Mouse (Mus musculus) liver, embryonic 15.5 days (tissue): ENCODE data around the gene Lix1l. TPM values are rescaled to one million over a fixed set of nuclear protein-coding genes. Genes with fewer than 3 reads are reported as not detected.

ENCODE experiments used
- ATAC-seq: fragments of 200-750 bp; cut with Nextera tagmentation; 2 replicates; pipeline ENCODE4 v1.8.0; 2017; ENCODE audit warnings: moderate number of reproducible peaks, mild to moderate bottlenecking, moderate library complexity; ENCODE audit not compliant: insufficient read depth
- H3K27ac ChIP-seq: fragments of 300-500 bp; sonication (generic); replicated peaks from 2 replicates; pipeline ENCODE4 v1.5.1; 2015; ENCODE audit warnings: mild to moderate bottlenecking, inconsistent platforms
- H3K27me3 ChIP-seq: fragments of 300-500 bp; sonication (generic); 2 replicates; pipeline ENCODE4 v1.6.1; 2015; ENCODE audit warnings: mild to moderate bottlenecking, inconsistent platforms
- H3K36me3 ChIP-seq: fragments of 300-500 bp; sonication (generic); replicated peaks from 2 replicates; pipeline ENCODE4 v1.6.1; 2015; ENCODE audit warnings: moderate library complexity, mild to moderate bottlenecking, inconsistent platforms
- H3K4me1 ChIP-seq: fragments of 300-500 bp; sonication (generic); replicated peaks from 2 replicates; pipeline ENCODE4 v1.6.1; 2015; ENCODE audit warnings: inconsistent platforms
- H3K4me2 ChIP-seq: fragments of 300-500 bp; sonication (generic); 2 replicates; pipeline ENCODE4 v1.6.1; 2015; ENCODE audit warnings: moderate library complexity, mild to moderate bottlenecking, inconsistent platforms
- H3K4me3 ChIP-seq: fragments of 300-500 bp; sonication (generic); replicated peaks from 2 replicates; pipeline ENCODE4 v1.5.1; 2015; ENCODE audit warnings: mild to moderate bottlenecking, inconsistent platforms
- H3K9ac ChIP-seq: fragments of 300-500 bp; sonication (generic); 2 replicates; pipeline ENCODE4 v1.6.1; 2015; ENCODE audit warnings: moderate library complexity, mild to moderate bottlenecking, inconsistent platforms
- H3K9me3 ChIP-seq: fragments of 300-500 bp; sonication (generic); replicated peaks from 2 replicates; pipeline ENCODE4 v1.6.1; 2016; ENCODE audit warnings: inconsistent platforms
- WGBS: fragments of 180-500 bp; shearing (Covaris S2); methylation state at CpG from one replicate; pipeline ENCODE4 v1.1.7; 2015; ENCODE audit warnings: mixed read lengths; ENCODE audit not compliant: insufficient replicate concordance; 5-methylcytosine and 5-hydroxymethylcytosine counted together
- polyA plus RNA-seq: library from polyadenylated mRNA; unstranded; fragments of >200 nt; fragmentation: Nextera tagmentation; extraction: Ambion mirVana; gene quantifications from 2 replicates; pipeline ENCODE4 v1.2.1, GENCODE M21; 2015

Lix1l gene
- polyA plus RNA-seq, 1 experiment from 2014 or later, result 0.64 TPM

- no peaks in the 10 kb centered on the region for H3K36me3 ChIP-seq
- under 1% methylated on average over 10 of the region's 10 CpGs for WGBS
- peak overlapping the region; percentile 86 for H3K27ac ChIP-seq
- peak overlapping the region; percentile 79 for H3K4me2 ChIP-seq
- 0 out of 2 replicates have a peak, but pooled peaks have one; percentile 15 for ATAC-seq
- peaks cover 39% of the 10 kb centered on the region for H3K4me1 ChIP-seq
- H3K27me3 ChIP-seq, result peaks cover 37% of the 10 kb centered on the region
- no peaks in the 10 kb centered on the region for H3K9me3 ChIP-seq
- peak overlapping the region; percentile 74 for H3K9ac ChIP-seq
- H3K4me3 ChIP-seq, result peak overlapping the region; percentile 72
Observed at GRCm38 (mm10) chr3:96593374-96593773, 7.6 kb upstream of the Lix1l start.

GRCm38 (mm10) chr3:96593790-96594560, 7.0 kb upstream of the Lix1l start, which contains the start of gene Polr3gl:
TSS of gene Polr3gl (minus strand) at chr3:96594181.
- H3K9me3 ChIP-seq, result no peaks in the 10 kb centered on the region
- H3K9ac ChIP-seq, result peak within 1 kb of the TSS; percentile 74
- H3K36me3 ChIP-seq, result no peaks in the 10 kb centered on the region
- peaks cover 43% of the 10 kb centered on the region for H3K27me3 ChIP-seq
- H3K4me2 ChIP-seq, result peak within 1 kb of the TSS; percentile 79
- H3K4me1 ChIP-seq, result peaks cover 44% of the 10 kb centered on the region
- ATAC-seq, result peak; percentile 94
- peak within 1 kb of the TSS; percentile 72 for H3K4me3 ChIP-seq
- under 1% methylated on average over 38 of the region's 38 CpGs for WGBS
- peak within 1 kb of the TSS; percentile 86 for H3K27ac ChIP-seq

- no peak overlapping the region for H3K27ac ChIP-seq
- peaks cover 44% of the 10 kb centered on the region for H3K4me1 ChIP-seq
- H3K9me3 ChIP-seq, result no peaks in the 10 kb centered on the region
- no peaks in the 10 kb centered on the region for H3K36me3 ChIP-seq
- 80% methylated on average over 5 of the region's 5 CpGs for WGBS
- peaks cover 52% of the 10 kb centered on the region for H3K27me3 ChIP-seq
- no peak overlapping the region for H3K4me3 ChIP-seq
- H3K9ac ChIP-seq, result no peak overlapping the region
- H3K4me2 ChIP-seq, result no peak overlapping the region
- no peak for ATAC-seq
Observed at GRCm38 (mm10) chr3:96594851-96595250, 6.1 kb upstream of the Lix1l start.

DNA sequence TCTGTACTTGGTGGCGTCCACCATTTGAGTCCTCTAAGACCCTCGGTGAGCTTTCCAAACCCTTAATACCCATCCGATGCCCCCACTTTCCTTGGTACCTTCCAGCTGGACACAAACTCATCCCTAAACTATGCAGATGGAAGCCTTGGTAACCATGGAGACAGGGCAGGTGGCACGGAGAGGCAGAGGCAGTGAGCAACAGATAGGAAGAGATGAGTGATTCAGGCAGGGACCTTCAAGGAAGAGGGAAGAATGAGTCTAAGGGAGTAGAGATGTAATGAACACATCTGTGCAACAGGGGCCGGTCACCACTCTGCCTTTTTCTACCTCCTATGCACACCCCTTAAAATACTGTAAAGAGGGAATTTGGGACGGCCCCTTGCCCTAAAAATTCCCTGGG, 5.3 kb upstream of the Lix1l start:
- H3K27me3 ChIP-seq, result peaks cover 60% of the 10 kb centered on the region
- peaks cover 46% of the 10 kb centered on the region for H3K4me1 ChIP-seq
- no peaks in the 10 kb centered on the region for H3K36me3 ChIP-seq
- no peak overlapping the region for H3K27ac ChIP-seq
- no peak overlapping the region for H3K4me3 ChIP-seq
- H3K9me3 ChIP-seq, result no peaks in the 10 kb centered on the region
- 23% methylated on average over 6 of the region's 6 CpGs for WGBS
- no peak overlapping the region for H3K9ac ChIP-seq
- no peak overlapping the region; the same call in 1 of the 2 replicates for H3K4me2 ChIP-seq
- no peak for ATAC-seq

- H3K4me2 ChIP-seq, result peak within 1 kb of the TSS; percentile 64
- no peaks in the 10 kb centered on the region for H3K9me3 ChIP-seq
- 2% methylated on average over 23 of the region's 23 CpGs for WGBS
- H3K36me3 ChIP-seq, result no peaks in the 10 kb centered on the region
- peak within 1 kb of the TSS; percentile 40 for H3K4me3 ChIP-seq
- ATAC-seq, result no peak
- peaks cover 66% of the 10 kb centered on the region for H3K27me3 ChIP-seq
- H3K4me1 ChIP-seq, result peaks cover 52% of the 10 kb centered on the region
- no peak within 1 kb of the TSS for H3K27ac ChIP-seq
- H3K9ac ChIP-seq, result no peak within 1 kb of the TSS
Observed at GRCm38 (mm10) chr3:96596228-96596707, 4.7 kb upstream of the Lix1l start, which contains the start of gene Ankrd34a. TSS of gene Ankrd34a (plus strand) at chr3:96596636.

DNA sequence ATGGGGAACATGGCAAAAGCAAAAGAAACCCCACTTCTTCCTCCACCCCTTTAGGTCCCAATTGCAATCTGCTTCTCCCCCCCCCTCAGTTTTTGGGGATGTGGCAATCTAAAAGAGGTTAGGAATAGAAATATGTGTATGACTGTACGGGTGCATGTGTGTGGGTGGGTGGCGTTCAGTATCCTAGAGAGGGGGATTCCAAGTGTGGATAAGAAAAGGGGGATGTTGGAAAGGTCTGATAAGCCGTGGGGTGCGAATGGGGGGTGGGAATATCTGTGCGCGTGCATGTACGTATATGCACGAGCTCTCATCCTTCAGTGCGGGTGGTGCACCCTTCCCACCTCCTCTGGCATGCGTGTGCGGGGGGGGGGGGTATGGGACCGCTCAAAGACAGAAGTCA, 4.1 kb upstream of the Lix1l start:
- no peaks in the 10 kb centered on the region for H3K36me3 ChIP-seq
- H3K4me1 ChIP-seq, result peaks cover 58% of the 10 kb centered on the region
- H3K4me3 ChIP-seq, result peak overlapping the region; percentile 40
- H3K9ac ChIP-seq, result no peak overlapping the region
- 3% methylated on average over 11 of the region's 12 CpGs for WGBS
- no peak for ATAC-seq
- peaks cover 72% of the 10 kb centered on the region for H3K27me3 ChIP-seq
- no peak overlapping the region for H3K27ac ChIP-seq
- H3K9me3 ChIP-seq, result no peaks in the 10 kb centered on the region
- H3K4me2 ChIP-seq, result peak overlapping the region; percentile 64

DNA sequence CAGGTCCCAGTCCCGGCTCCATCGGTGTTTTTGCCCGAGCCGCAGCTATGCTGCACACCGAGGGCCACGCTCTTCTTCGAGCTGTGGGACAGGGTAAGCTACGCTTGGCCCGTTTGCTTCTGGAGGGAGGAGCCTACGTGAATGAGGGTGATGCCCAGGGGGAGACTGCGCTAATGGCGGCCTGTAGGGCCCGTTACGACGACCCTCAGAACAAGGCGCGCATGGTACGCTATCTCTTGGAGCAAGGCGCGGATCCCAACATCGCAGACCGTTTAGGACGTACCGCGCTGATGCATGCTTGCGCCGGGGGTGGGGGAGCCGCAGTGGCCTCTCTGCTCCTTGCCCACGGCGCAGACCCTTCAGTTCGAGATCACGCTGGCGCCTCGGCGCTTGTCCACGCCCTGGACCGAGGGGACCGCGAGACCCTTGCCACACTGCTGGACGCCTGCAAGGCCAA, 3.5 kb upstream of the Lix1l start:
- WGBS, result under 1% methylated on average over 40 of the region's 40 CpGs
- Histone ChIP-seq H3K4me3 (peak overlapping the region; percentile 40), H3K36me3 (no peaks in the 10 kb centered on the region), H3K4me1 (peaks cover 55% of the 10 kb centered on the region), H3K9me3 (no peaks in the 10 kb centered on the region), H3K27me3 (peaks cover 78% of the 10 kb centered on the region), H3K4me2 (peak overlapping the region; percentile 64), H3K27ac (no peak overlapping the region), H3K9ac (no peak overlapping the region)
- no peak for ATAC-seq

GRCm38 (mm10) chr3:96598156-96599068, 2.5 kb upstream of the Lix1l start:
- Histone ChIP-seq H3K27ac (no peak overlapping the region), H3K27me3 (peaks cover 88% of the 10 kb centered on the region), H3K4me3 (peak overlapping the region; percentile 40), H3K36me3 (no peaks in the 10 kb centered on the region), H3K4me2 (peak overlapping the region; percentile 64), H3K4me1 (peaks cover 46% of the 10 kb centered on the region), H3K9ac (no peak overlapping the region), H3K9me3 (no peaks in the 10 kb centered on the region)
- WGBS, result 3% methylated on average over 54 of the region's 54 CpGs
- ATAC-seq, result no peak

GRCm38 (mm10) chr3:96599069-96599393, 1.9 kb upstream of the Lix1l start:
- Histone ChIP-seq H3K9ac (no peak overlapping the region), H3K36me3 (no peaks in the 10 kb centered on the region), H3K27ac (no peak overlapping the region), H3K4me1 (peaks cover 46% of the 10 kb centered on the region), H3K27me3 (peaks cover 94% of the 10 kb centered on the region), H3K4me2 (no peak overlapping the region), H3K4me3 (no peak overlapping the region), H3K9me3 (no peaks in the 10 kb centered on the region)
- 45% methylated on average over 8 of the region's 8 CpGs for WGBS
- no peak for ATAC-seq

DNA sequence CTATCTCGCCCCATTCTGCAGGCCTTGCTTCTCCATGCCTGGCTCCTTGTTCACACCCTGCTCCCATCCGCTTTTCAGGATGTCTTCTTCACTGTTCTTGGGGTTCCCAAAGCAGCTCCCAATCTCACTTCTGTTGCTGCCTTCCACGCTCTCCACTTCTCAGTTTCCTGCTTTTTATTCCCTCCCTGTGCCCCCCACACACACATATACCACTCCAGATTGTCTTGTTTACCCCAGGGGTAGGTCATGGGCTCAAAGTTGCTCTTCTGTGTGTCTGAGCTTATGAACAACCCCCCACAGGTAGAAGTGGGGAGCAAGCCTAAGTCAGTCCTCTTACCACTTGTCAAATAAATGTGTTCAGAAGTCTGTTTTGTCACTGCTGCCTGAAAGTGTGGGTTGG, 1.5 kb upstream of the Lix1l start:
- Histone ChIP-seq H3K4me1 (peaks cover 43% of the 10 kb centered on the region), H3K4me3 (no peak overlapping the region), H3K9me3 (no peaks in the 10 kb centered on the region), H3K27me3 (peaks cover 95% of the 10 kb centered on the region), H3K36me3 (no peaks in the 10 kb centered on the region), H3K9ac (no peak overlapping the region), H3K27ac (no peak overlapping the region), H3K4me2 (no peak overlapping the region)
- ATAC-seq, result no peak
- 65% methylated on average over 3 of the region's 3 CpGs for WGBS
